Mouse (Mus musculus): ENCODE measurements around the gene Gm14137. TPM values are rescaled to one million over a fixed set of nuclear protein-coding genes. Genes with fewer than 3 reads are reported as not detected.

Gene Gm14137
- polyA plus RNA-seq, 1 experiment from 2014 or later: 0.23 TPM

DNA sequence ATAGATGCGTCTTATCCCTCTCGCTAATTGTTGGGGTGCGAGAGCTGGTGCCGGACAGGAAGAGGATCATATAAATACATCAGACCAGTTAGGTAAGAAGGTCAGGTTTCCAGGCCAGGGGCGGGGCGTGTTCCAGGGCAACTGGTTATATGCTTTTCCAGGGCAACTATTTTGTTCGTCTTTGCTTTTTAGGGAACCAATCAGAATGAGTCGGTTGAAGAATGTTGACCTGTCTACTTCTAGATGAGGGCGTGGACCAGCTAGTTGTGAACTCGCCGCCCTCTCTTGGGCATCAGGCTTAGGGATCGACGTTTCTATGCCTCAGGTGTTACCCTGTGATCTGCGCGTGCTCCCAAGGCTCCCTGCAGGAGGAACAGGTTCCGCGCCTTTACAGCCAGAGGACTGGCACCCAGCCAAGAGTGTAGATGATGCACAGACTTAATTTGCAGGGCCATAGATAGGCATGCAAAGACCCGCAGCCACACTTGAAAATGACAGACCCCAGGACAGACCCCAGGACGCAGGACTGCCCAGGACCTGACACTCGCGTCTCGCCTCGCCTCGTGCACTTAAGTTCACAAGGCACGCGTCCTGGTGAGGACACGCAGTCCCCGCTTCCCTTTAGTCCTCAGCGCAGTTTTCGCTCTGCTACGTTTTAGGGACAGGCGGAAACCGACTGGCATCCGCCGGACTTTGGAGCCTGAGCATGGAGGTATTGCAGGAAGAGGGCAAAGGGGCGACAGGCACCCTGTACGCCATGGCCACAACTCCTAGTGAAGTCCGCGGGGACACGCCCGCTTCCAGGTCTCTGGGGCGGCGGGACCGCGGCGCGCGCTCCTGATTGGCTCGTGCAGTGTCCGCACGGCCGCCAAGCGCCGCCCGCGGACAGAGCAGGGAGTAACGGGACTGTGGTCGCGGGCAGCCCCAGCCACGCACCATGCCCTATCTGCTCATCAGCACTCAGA, 7.1 kb upstream of the Gm14137 start, which contains the start of gene Gchfr:
TSS of gene Gchfr (plus strand) at position 873 of the 965 bp plus-strand sequence.
- Histone ChIP-seq H3K4me1 (replicated peaks; ENCODE audit: control insufficient read depth, insufficient read depth, low read length) (peaks cover 16% of the 10 kb centered on the region), H3K27ac (ENCODE audit: low read depth, low read length) (no peak within 1 kb of the TSS), H3K36me3 (ENCODE audit: control insufficient read depth, insufficient read depth, low read length) (peaks cover 3% of the 10 kb centered on the region; the same call in 1 of the 2 replicates), H3K9me3 (ENCODE audit: control insufficient read depth, low read length) (peaks cover 3% of the 10 kb centered on the region; the same call in 1 of the 2 replicates), H3K9ac (ENCODE audit: low read depth, low read length) (peak within 1 kb of the TSS; percentile 55), H3K4me3 (ENCODE audit: low read depth, low read length) (peak within 1 kb of the TSS; percentile 59), H3K4me2 (peak within 1 kb of the TSS; percentile 97), H3K27me3 (replicated peaks; ENCODE audit: control insufficient read depth, insufficient read depth, low read length) (peaks cover 25% of the 10 kb centered on the region)
- DNase-seq (ENCODE audit: low spot score) (peak; percentile 75), ATAC-seq (replicated peaks; ENCODE audit: low FRiP score) (peak; percentile 80)
- WGBS: under 1% methylated on average over 60 of the region's 60 CpGs

DNA sequence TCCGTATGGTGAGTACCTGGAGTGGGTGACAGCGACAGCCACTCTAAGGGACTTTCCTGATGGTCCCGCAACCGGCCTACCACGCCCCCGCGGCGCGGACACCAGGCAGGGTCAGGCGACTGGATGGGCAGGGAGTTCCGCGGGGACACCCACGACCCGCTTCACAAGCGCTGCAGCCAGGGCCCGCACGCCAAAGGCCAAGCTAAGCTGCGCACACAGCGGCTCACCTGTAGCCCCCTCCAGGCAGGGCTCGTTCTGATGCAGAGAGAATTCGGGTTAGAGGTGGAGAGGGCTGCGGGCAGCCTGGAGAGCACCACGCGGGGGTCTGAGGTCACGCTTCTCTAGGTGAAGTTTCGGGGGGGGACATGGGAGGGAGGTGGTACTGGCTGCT, 6.4 kb upstream of the Gm14137 start:
- peak overlapping the region; percentile 55 for H3K9ac ChIP-seq (ENCODE audit: low read depth, low read length)
- ATAC-seq (replicated peaks; ENCODE audit: low FRiP score): peak; percentile 15

DNA sequence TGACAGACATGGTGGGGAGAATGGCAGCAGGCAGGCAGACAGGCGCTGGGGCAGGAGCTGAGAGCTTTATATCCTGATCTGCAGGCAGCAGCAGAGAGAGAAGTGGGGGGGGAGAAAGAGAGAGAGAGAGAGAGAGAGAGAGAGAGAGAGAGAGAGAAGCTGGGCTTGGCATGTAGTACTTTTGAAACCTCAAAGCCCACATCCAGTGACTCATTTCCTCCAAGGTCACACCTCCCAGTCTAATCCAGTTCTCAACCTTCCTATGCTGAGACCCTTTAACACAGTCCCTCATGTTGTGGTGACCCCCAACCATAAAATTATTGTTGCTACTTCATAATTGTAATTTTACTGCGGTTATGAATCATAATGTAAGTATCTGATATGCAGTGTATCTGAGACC, 4.0 kb upstream of the Gm14137 start:
- whole genome bisulfite sequencing: 78% methylated on average over 2 of the region's 2 CpGs
- Histone ChIP-seq H3K4me3 (ENCODE audit: low read depth, low read length) (no peak overlapping the region), H3K4me2 (no peak overlapping the region), H3K27ac (ENCODE audit: low read depth, low read length) (no peak overlapping the region), H3K9me3 (ENCODE audit: control insufficient read depth, low read length) (peaks cover 3% of the 10 kb centered on the region; the same call in 1 of the 2 replicates), H3K27me3 (replicated peaks; ENCODE audit: control insufficient read depth, insufficient read depth, low read length) (peaks cover 23% of the 10 kb centered on the region), H3K9ac (ENCODE audit: low read depth, low read length) (no peak overlapping the region), H3K36me3 (ENCODE audit: control insufficient read depth, insufficient read depth, low read length) (peaks cover 3% of the 10 kb centered on the region; the same call in 1 of the 2 replicates), H3K4me1 (replicated peaks; ENCODE audit: control insufficient read depth, insufficient read depth, low read length) (peaks cover 35% of the 10 kb centered on the region)
- no peak for DNase-seq (ENCODE audit: low spot score)
- ATAC-seq (replicated peaks; ENCODE audit: low FRiP score): no peak

More for the DNA sequence above, 6.4 kb upstream of the Gm14137 start:
- peak overlapping the region; percentile 59 for H3K4me3 ChIP-seq (ENCODE audit: low read depth, low read length)
- H3K4me1 ChIP-seq (replicated peaks; ENCODE audit: control insufficient read depth, insufficient read depth, low read length): peaks cover 21% of the 10 kb centered on the region
- H3K27ac ChIP-seq (ENCODE audit: low read depth, low read length): no peak overlapping the region
- peaks cover 3% of the 10 kb centered on the region; the same call in 1 of the 2 replicates for H3K9me3 ChIP-seq (ENCODE audit: control insufficient read depth, low read length)
- peaks cover 3% of the 10 kb centered on the region; the same call in 1 of the 2 replicates for H3K36me3 ChIP-seq (ENCODE audit: control insufficient read depth, insufficient read depth, low read length)
- peaks cover 25% of the 10 kb centered on the region for H3K27me3 ChIP-seq (replicated peaks; ENCODE audit: control insufficient read depth, insufficient read depth, low read length)
- WGBS: 4% methylated on average over 26 of the region's 26 CpGs
- DNase-seq (ENCODE audit: low spot score): no peak
- H3K4me2 ChIP-seq: peak overlapping the region; percentile 97

DNA sequence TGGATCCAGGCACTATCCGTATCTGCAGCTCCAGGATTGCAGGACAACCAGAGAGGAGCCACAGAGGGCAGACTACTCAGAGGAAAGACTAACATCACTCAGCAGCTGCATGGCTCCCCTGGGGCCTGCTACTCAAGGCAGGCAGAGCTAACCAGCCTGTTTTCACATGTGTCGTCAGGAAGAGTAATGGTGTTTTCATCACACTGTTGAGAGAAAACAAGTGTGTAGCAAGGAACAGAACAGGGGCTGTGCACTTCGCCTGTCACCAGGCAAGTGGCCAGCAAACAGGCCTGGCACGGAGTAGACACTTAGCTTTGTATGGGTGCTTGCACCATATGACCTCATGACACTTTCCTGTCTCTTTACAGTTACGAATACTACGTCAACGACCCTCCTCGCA, 2.7 kb upstream of the Gm14137 start:
- DNase-seq (ENCODE audit: low spot score) (no peak), ATAC-seq (replicated peaks; ENCODE audit: low FRiP score) (no peak)
- no peak overlapping the region for H3K4me2 ChIP-seq
- peaks cover 35% of the 10 kb centered on the region for H3K4me1 ChIP-seq (replicated peaks; ENCODE audit: control insufficient read depth, insufficient read depth, low read length)
- no peak overlapping the region for H3K9ac ChIP-seq (ENCODE audit: low read depth, low read length)
- H3K36me3 ChIP-seq (ENCODE audit: control insufficient read depth, insufficient read depth, low read length): peaks cover 3% of the 10 kb centered on the region; the same call in 1 of the 2 replicates
- WGBS: 73% methylated on average over 8 of the region's 8 CpGs
- no peak overlapping the region for H3K4me3 ChIP-seq (ENCODE audit: low read depth, low read length)
- H3K27ac ChIP-seq (ENCODE audit: low read depth, low read length): no peak overlapping the region
- no peaks in the 10 kb centered on the region for H3K9me3 ChIP-seq (ENCODE audit: control insufficient read depth, low read length)
- peaks cover 15% of the 10 kb centered on the region for H3K27me3 ChIP-seq (replicated peaks; ENCODE audit: control insufficient read depth, insufficient read depth, low read length)

DNA sequence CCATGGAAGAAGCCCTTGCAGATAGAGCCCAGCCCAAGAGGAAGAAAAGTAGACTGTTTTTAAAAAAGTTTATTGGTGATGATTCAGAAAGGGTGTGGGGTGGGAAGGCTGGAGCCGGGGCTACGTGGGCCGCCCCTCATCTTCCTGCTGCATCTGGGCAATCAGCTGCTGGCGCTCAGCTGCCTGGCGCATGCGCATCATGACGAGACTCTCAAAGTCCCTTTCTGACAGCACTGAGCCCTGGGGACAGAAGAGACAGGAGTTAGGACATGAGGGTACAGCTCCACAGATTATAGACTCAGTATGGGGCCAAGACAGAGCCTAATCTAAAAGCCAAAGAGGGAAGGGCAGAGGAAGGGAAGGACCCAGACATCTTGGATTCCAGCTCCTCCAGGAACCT, 1.9 kb upstream of the Gm14137 start:
- Histone ChIP-seq H3K4me3 (ENCODE audit: low read depth, low read length) (no peak overlapping the region), H3K4me1 (replicated peaks; ENCODE audit: control insufficient read depth, insufficient read depth, low read length) (peaks cover 28% of the 10 kb centered on the region), H3K27ac (ENCODE audit: low read depth, low read length) (peak overlapping the region; percentile 49; the same call in 1 of the 2 replicates), H3K9me3 (ENCODE audit: control insufficient read depth, low read length) (no peaks in the 10 kb centered on the region), H3K9ac (ENCODE audit: low read depth, low read length) (no peak overlapping the region), H3K36me3 (ENCODE audit: control insufficient read depth, insufficient read depth, low read length) (peaks cover 3% of the 10 kb centered on the region; the same call in 1 of the 2 replicates), H3K27me3 (replicated peaks; ENCODE audit: control insufficient read depth, insufficient read depth, low read length) (peaks cover 8% of the 10 kb centered on the region), H3K4me2 (0 out of 2 replicates have a peak overlapping the region, but pooled peaks have one; percentile 17)
- 77% methylated on average over 7 of the region's 7 CpGs for WGBS
- ATAC-seq (replicated peaks; ENCODE audit: low FRiP score) (no peak), DNase-seq (ENCODE audit: low spot score) (no peak)

DNA sequence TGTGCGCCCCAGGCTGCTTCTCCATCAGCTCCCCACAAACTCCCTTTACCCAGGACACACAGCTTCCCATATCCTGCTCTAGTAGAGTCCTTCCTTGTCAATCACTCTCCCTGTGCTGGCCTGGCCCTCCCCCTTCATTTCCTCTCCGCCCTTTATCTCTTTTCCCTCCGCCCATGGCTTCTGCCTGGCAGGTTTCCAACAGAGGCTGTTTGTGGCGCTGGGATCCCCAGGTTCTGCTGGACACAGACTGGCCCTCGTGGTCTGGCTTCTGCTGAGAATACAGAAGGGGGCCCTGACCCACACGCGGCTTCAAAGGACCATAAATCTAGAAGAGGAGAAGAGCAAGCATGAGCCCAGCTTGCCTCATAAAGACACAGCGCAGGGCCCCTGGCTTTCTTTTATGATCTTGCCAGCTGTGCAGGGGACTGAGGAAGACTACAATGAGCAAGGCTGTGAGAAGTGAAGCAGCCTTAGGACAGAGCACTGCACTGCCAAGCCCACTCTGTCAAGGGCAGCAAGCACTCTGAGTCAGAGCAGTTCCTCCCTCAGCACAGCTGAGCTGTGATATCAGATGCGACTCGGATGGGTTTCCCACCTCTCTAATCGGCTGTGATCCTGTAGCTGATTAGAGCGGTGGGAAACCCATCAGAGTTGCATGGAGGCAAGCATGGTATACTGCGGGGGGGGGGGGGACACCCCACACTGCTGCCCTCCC, 1.3 kb upstream of the Gm14137 start:
- peak overlapping the region; percentile 49; the same call in 1 of the 2 replicates for H3K27ac ChIP-seq (ENCODE audit: low read depth, low read length)
- H3K9ac ChIP-seq (ENCODE audit: low read depth, low read length): no peak overlapping the region
- H3K4me3 ChIP-seq (ENCODE audit: low read depth, low read length): no peak overlapping the region
- no peaks in the 10 kb centered on the region for H3K9me3 ChIP-seq (ENCODE audit: control insufficient read depth, low read length)
- H3K36me3 ChIP-seq (ENCODE audit: control insufficient read depth, insufficient read depth, low read length): peaks cover 3% of the 10 kb centered on the region; the same call in 1 of the 2 replicates
- peaks cover 2% of the 10 kb centered on the region for H3K27me3 ChIP-seq (replicated peaks; ENCODE audit: control insufficient read depth, insufficient read depth, low read length)
- ATAC-seq (replicated peaks; ENCODE audit: low FRiP score) (peak; percentile 70), DNase-seq (ENCODE audit: low spot score) (peak; percentile 69)
- H3K4me2 ChIP-seq: peak overlapping the region; percentile 48
- 11% methylated on average over 13 of the region's 13 CpGs for WGBS
- H3K4me1 ChIP-seq (replicated peaks; ENCODE audit: control insufficient read depth, insufficient read depth, low read length): peaks cover 28% of the 10 kb centered on the region

DNA sequence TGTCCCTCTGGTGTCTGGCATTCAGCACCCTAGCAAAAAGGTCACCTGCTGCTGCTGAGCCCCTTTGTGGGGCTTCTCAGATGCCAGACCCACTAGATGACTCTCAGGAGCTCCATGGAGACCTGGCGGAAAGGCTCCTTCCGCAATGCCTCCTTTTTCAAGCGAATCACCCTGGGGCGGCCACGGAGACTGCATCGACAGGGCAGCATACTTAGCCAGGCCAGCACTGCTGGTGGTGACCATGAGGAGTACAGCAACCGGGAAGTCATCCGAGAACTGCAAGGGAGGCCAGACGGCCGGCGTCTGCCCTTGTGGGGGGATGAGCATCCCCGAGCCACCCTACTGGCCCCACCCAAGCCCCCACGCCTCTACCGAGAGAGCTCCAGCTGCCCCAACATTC, 557 bp downstream of the Gm14137 start:
- 74% methylated on average over 14 of the region's 14 CpGs for WGBS
- no peak overlapping the region for H3K4me2 ChIP-seq
- H3K9ac ChIP-seq (ENCODE audit: low read depth, low read length): no peak overlapping the region
- ATAC-seq (replicated peaks; ENCODE audit: low FRiP score) (no peak), DNase-seq (ENCODE audit: low spot score) (no peak)
- H3K4me1 ChIP-seq (replicated peaks; ENCODE audit: control insufficient read depth, insufficient read depth, low read length): peaks cover 28% of the 10 kb centered on the region
- no peaks in the 10 kb centered on the region for H3K9me3 ChIP-seq (ENCODE audit: control insufficient read depth, low read length)
- no peak overlapping the region for H3K4me3 ChIP-seq (ENCODE audit: low read depth, low read length)
- H3K27me3 ChIP-seq (replicated peaks; ENCODE audit: control insufficient read depth, insufficient read depth, low read length): no peaks in the 10 kb centered on the region
- H3K27ac ChIP-seq (ENCODE audit: low read depth, low read length): no peak overlapping the region
- H3K36me3 ChIP-seq (ENCODE audit: control insufficient read depth, insufficient read depth, low read length): peaks cover 10% of the 10 kb centered on the region; the same call in 1 of the 2 replicates

DNA sequence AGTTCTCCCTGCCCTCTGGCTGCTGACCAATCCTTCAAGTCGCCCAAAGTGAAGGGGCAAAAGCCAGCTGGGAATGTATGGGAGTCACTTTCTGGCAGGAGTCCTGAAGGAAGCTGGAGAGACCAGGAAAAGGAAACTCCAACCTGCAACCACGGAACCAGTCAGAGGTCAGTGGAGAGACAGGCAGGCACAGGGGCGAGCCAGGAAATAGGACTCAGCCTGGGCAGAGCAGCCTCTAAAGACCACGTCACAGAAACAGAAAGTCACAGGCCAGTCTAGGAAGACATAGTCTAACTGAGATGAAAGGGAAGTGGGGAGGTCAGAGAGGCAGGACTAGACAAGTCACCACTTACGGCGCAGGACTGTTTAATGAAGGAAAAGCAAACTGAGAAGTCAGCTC, 1.3 kb downstream of the Gm14137 start:
- Histone ChIP-seq H3K4me2 (no peak overlapping the region), H3K9ac (ENCODE audit: low read depth, low read length) (no peak overlapping the region), H3K27ac (ENCODE audit: low read depth, low read length) (no peak overlapping the region), H3K27me3 (replicated peaks; ENCODE audit: control insufficient read depth, insufficient read depth, low read length) (no peaks in the 10 kb centered on the region), H3K4me3 (ENCODE audit: low read depth, low read length) (no peak overlapping the region), H3K36me3 (ENCODE audit: control insufficient read depth, insufficient read depth, low read length) (peaks cover 10% of the 10 kb centered on the region; the same call in 1 of the 2 replicates), H3K4me1 (replicated peaks; ENCODE audit: control insufficient read depth, insufficient read depth, low read length) (peaks cover 28% of the 10 kb centered on the region), H3K9me3 (ENCODE audit: control insufficient read depth, low read length) (no peaks in the 10 kb centered on the region)
- ATAC-seq (replicated peaks; ENCODE audit: low FRiP score) (no peak), DNase-seq (ENCODE audit: low spot score) (no peak)
- 62% methylated on average over 6 of the region's 6 CpGs for WGBS
